Mouse (Mus musculus) cerebellum, adult (tissue): Measurements from ENCODE around the gene Mxra7.

Source experiments
- ATAC-seq: cut with Nextera tagmentation; 2 replicates; pipeline ENCODE4 v1.9.2; 2017; ENCODE audit warnings: mild to moderate bottlenecking, moderate library complexity, mixed read lengths; ENCODE audit not compliant: insufficient number of reproducible peaks, low FRiP score, low TSS enrichment

Gene Mxra7

DNA sequence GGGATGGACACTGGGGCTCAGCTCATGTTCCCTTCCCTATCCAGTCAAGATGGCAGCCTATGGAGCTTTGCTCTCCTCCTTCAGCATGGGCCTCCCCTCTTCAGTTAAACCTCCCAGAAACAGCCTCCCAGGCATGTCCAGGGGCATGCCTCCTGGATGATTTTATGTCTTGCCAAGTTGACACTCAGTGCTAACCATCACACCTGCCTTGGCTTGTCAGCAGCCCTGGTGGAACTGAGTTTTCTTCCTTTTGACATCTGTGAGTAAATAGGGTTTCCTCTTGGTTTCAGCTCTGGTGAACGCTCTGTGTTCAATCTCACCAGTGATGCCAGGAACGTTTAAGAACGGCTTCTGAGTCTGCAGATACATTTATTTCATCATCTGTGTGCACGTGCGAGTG, 25.1 kb downstream of the Mxra7 start:
- no peak for ATAC-seq

- ATAC-seq: no peak
Observed at GRCm38 (mm10) chr11:116801106-116801505, 26.7 kb downstream of the Mxra7 start.

DNA sequence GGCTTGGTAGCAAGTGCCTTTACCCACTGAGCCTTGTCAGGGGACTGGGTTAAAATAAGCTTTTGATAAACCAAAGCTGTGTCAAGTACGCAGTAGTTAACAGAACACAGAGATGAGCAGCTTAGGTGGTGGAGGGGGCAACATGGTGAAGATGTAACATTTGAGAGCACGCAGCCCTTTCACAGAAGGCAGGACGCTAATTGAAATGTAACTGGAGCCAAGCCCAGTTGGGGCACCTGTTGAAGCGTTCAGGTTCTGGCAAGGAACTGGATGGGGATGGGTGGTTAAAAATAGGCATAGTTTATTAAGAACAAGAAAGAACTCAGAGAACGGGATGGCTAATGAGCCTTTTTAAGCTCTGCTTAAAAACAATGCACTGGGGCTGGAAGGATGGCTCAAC, 28.5 kb downstream of the Mxra7 start:
- no peak for ATAC-seq

GRCm38 (mm10) chr11:116784221-116784620, 43.6 kb downstream of the Mxra7 start:
- ATAC-seq: no peak

- ATAC-seq: no peak
Observed at GRCm38 (mm10) chr11:116782737-116783145, 45.1 kb downstream of the Mxra7 start.

DNA sequence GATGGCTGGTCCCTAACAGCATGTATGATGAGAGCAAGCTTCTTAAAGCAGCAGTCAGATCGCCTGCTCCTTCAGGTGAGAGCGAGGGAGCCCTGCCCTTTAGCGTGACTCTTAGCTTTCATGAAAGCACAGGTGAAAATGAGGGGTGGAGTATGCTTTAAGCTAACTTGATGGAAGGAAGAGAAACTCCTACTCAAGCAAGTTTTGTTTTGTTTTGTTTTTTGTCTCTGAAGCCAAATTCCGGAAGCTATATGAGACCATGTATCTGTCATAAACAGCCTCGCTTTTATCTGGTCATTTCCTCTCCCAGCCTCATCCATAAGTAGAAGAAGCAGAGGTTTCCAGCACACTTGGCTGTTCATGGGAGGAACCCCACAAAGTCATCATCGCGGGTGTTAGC, 52.4 kb downstream of the Mxra7 start, which contains the start of gene St6galnac1:
Gene St6galnac1 (minus strand): TSS at position 101 of the 400 bp plus-strand sequence.
- no peak for ATAC-seq

- no peak for ATAC-seq
Observed at GRCm38 (mm10) chr11:116773205-116773604, 54.6 kb downstream of the Mxra7 start.

DNA sequence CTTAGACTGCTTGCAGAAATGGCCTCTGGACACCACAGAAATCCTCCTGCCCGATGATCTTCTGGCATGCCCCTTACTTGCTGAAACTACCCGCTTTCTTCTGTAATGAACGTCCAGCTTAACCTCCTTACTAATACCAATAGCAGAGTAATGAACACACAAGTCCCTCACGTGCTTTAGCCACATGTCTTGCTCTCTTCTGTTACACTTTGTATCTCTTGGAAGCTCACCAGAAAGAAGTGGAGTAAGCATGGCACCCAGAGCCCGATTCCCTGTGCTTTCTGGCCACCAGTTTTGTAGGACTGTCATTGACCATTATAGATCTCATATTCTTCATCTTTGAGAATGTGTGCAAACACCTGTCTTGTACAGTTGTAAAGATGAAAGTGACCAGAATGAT, 58.0 kb downstream of the Mxra7 start:
- ATAC-seq: no peak

DNA sequence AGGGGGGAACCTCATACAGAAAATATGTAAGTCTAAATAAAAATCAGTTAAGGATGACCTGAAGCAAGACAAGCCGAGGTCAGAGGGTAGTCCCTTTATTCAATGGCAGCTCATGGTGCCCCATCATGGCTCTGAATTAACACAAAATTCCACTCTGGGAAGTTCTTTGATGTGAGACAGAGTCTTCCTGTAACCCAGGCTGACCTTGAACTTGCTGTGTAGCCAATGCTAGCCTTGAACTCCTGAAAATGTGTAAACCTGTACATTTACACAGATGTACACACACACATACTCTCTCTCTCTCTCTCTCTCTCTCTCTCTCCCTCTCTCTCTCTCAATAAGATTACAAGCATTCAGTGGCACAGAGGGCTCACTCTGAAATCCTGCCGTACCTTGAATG, 62.9 kb downstream of the Mxra7 start:
- ATAC-seq: no peak

DNA sequence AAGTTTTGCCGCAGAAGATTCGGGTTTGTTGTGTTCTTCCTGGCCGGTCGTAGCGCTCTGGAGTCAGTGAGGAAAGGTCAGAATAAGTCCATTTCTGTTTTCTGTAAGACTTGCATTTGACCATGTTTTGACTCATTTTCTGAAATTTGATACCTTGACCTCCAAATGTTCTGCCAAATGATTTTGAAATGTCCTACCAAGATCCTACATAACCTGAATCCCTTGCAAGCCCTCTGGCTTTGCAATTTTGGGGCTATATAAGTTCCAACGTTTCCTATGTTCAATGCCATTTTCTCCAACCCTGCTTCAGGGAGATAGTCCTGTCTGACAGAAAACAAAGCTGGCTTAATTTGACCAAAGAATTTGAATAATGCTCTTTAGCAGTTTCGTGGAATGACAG, 63.5 kb downstream of the Mxra7 start:
- no peak for ATAC-seq

GRCm38 (mm10) chr11:116755191-116755590, 72.7 kb downstream of the Mxra7 start:
- ATAC-seq: no peak

- ATAC-seq: no peak
Observed at GRCm38 (mm10) chr11:116753674-116754470, 74.0 kb downstream of the Mxra7 start.
